Mouse (Mus musculus) brain, embryonic 14.5 days (tissue): ENCODE measurements around the gene Hibch.

Experiments
- CTCF ChIP-seq: fragments of 200-500 bp; IDR thresholded peaks from 2 replicates; pipeline ENCODE4 v1.5.1; 2012; ENCODE audit warnings: inconsistent platforms, mild to moderate bottlenecking, moderate library complexity, borderline replicate concordance; ENCODE audit not compliant: insufficient read depth, insufficient read length; ENCODE audit errors: extremely low read depth
- POLR2A ChIP-seq: fragments of 200-500 bp; IDR thresholded peaks from 2 replicates; pipeline ENCODE4 v1.6.1; 2012; ENCODE audit warnings: mild to moderate bottlenecking, inconsistent platforms, borderline replicate concordance; ENCODE audit not compliant: poor library complexity, insufficient read depth, insufficient read length, severe bottlenecking; ENCODE audit errors: extremely low read depth

- TF ChIP-seq POLR2A (no peak), CTCF (no peak)
Observed at GRCm38 (mm10) chr1:52799056-52799726, 45.5 kb upstream of the Hibch start.
